Mouse (Mus musculus): ENCODE results near the gene Kdm5b. TPM values are rescaled to one million over a fixed set of nuclear protein-coding genes. Genes with fewer than 3 reads are reported as not detected.

Kdm5b gene
- polyA plus RNA-seq, 1 experiment from 2014 or later = 98.2 TPM

DNA sequence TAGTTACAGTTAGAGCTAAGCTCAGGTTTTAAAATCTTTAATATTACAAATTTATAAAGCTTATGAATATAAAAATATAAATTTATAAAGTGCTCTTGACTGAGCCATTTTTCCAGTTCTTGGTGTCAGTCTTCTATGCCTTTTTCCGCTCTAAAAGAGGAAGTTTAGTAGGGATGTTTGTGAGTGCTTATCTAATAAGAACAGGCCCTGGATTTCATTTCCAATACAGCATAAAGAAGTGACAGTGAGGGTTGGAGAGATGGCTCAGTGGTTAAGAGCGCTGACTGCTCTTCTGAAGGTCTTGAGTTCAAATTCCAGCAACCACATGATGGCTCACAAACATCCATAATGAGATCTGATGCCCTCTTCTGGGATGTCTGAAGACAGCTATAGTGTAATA is 46.4 kb downstream of the Kdm5b start:
- Histone ChIP-seq H3K9me3 (no peaks in the 10 kb centered on the region), H3K27ac (no peak overlapping the region), H3K4me2 (no peak overlapping the region), H3K4me1 (no peaks in the 10 kb centered on the region), H3K27me3 (no peaks in the 10 kb centered on the region), H3K4me3 (replicated peaks) (no peak overlapping the region), H3K36me3 (replicated peaks) (peaks cover 80% of the 10 kb centered on the region), H3K9ac (no peak overlapping the region)
- no peak for ATAC-seq (ENCODE audit: low FRiP score)
- 97% methylated on average over 2 of the region's 2 CpGs for WGBS

DNA sequence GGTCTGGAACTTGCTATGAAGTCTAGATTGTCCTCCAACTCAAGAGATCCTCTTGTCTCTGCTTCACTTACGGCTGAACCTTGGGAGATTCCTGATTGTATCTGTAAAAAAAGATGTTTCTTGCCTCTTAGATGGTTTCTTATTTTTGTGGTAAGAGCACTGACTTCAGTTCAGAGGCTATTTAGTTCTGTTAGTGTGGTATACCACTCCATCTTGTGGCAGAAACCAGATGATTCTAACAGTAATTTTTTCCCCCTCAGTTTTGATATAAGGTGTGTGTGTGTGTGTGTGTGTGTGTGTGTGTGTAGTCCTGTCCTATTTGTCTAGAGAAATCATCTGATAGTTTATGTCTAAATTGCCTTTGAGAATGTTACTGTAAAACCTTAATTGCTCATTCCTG is 47.3 kb downstream of the Kdm5b start:
- Histone ChIP-seq H3K9ac (no peak overlapping the region), H3K4me3 (replicated peaks) (no peak overlapping the region), H3K9me3 (no peaks in the 10 kb centered on the region), H3K4me1 (no peaks in the 10 kb centered on the region), H3K36me3 (replicated peaks) (peaks cover 77% of the 10 kb centered on the region), H3K27me3 (no peaks in the 10 kb centered on the region), H3K4me2 (no peak overlapping the region), H3K27ac (no peak overlapping the region)
- no peak for ATAC-seq (ENCODE audit: low FRiP score)
- 90% methylated on average over 1 of the region's 1 CpGs for WGBS

DNA sequence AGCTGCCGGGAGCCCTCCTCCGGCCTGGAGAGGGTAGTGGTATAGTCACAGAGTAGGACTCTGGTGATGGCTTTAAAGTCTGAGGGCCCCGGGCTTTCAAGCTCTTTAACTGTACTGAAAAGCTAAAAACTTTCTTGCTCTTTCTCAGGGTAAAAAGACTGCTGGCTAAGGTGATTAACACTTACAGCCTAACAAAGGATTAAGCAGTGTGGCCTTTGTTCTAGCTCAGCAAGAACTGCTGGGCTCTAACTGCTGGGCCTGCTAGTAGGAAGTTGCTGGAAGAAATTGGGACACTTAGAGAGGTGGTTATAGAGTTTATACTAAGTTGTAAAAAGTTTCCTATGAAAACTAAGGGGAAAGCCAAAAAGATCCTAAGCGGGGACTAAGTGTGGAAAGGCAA is 49.2 kb downstream of the Kdm5b start:
- WGBS = 40% methylated on average over 4 of the region's 4 CpGs

DNA sequence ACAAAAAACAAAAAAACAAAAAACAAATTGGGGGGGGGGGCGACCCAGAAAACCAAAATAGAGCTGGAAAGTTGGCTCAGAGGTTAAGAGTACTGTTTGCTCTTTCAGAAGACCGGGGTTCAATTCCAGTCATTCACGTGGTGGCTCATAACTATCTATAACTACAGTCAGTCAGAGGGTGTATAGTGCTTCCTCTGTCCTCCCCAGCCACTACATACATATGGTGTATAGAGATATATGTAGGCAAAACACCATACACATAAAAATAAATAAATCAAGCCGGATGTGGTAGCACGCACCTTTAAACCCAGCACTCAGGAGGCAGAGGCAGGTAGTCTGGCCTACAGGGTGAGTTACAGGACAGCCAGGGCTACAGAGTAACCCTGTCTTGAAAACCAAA is 54.6 kb downstream of the Kdm5b start:
- H3K27me3 ChIP-seq = no peaks in the 10 kb centered on the region
- peaks cover 70% of the 10 kb centered on the region for H3K36me3 ChIP-seq (replicated peaks)
- H3K27ac ChIP-seq = no peak overlapping the region
- no peaks in the 10 kb centered on the region for H3K9me3 ChIP-seq
- no peak for ATAC-seq (ENCODE audit: low FRiP score)
- no peaks in the 10 kb centered on the region for H3K4me1 ChIP-seq
- no peak overlapping the region for H3K4me3 ChIP-seq (replicated peaks)
- 95% methylated on average over 5 of the region's 5 CpGs for WGBS
- no peak overlapping the region for H3K9ac ChIP-seq
- H3K4me2 ChIP-seq = no peak overlapping the region

More for the DNA sequence above, 49.2 kb downstream of the Kdm5b start:
- Histone ChIP-seq H3K9me3 (no peaks in the 10 kb centered on the region), H3K4me3 (replicated peaks) (no peak overlapping the region), H3K4me2 (no peak overlapping the region), H3K9ac (no peak overlapping the region), H3K27ac (no peak overlapping the region), H3K27me3 (no peaks in the 10 kb centered on the region), H3K36me3 (replicated peaks) (peaks cover 78% of the 10 kb centered on the region), H3K4me1 (no peaks in the 10 kb centered on the region)
- ATAC-seq (ENCODE audit: low FRiP score) = no peak

DNA sequence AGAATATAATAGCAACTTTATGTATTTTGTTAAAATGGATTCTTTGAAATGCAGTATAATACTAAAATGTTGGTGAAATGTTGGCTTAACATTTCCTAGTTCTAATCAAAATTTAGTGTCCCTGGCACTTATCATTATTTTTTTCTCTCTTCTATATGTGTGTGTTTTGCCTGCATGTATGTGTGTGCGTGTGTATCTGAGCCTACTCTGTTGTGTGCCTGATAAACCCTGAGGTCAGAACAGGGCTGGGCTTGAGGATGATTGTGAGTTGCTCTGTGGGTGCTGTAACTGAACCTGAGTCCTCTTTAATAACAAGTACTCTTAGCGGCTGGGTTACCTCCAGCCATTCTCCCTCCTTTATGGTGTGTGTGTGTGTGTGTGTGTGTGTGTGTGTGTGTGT is 55.0 kb downstream of the Kdm5b start:
- Histone ChIP-seq H3K27ac (no peak overlapping the region), H3K9me3 (no peaks in the 10 kb centered on the region), H3K4me1 (no peaks in the 10 kb centered on the region), H3K4me2 (no peak overlapping the region), H3K4me3 (replicated peaks) (no peak overlapping the region), H3K36me3 (replicated peaks) (peaks cover 75% of the 10 kb centered on the region), H3K27me3 (no peaks in the 10 kb centered on the region), H3K9ac (no peak overlapping the region)
- no peak for ATAC-seq (ENCODE audit: low FRiP score)
- 91% methylated on average over 2 of the region's 2 CpGs for WGBS

DNA sequence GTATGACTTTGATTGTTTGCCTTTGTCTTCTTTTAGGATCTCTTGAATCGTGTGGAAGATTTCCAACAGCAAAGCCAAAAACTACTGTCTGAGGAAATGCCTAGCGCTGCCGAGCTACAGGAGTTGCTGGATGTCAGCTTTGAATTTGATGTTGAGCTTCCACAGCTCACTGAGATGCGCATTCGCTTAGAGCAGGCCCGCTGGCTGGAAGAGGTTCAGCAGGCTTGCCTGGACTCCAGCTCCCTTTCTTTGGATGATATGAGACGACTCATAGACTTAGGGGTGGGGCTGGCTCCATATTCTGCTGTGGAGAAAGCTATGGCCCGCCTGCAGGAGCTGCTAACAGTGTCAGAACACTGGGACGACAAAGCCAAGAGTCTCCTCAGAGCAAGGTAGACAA is 57.7 kb downstream of the Kdm5b start:
- peaks cover 82% of the 10 kb centered on the region for H3K36me3 ChIP-seq (replicated peaks)
- no peak overlapping the region for H3K9ac ChIP-seq
- ATAC-seq (ENCODE audit: low FRiP score) = no peak
- WGBS = 89% methylated on average over 9 of the region's 9 CpGs
- H3K4me1 ChIP-seq = no peaks in the 10 kb centered on the region
- no peak overlapping the region for H3K4me2 ChIP-seq
- H3K4me3 ChIP-seq (replicated peaks) = no peak overlapping the region
- H3K27me3 ChIP-seq = no peaks in the 10 kb centered on the region
- H3K9me3 ChIP-seq = no peaks in the 10 kb centered on the region
- H3K27ac ChIP-seq = no peak overlapping the region

DNA sequence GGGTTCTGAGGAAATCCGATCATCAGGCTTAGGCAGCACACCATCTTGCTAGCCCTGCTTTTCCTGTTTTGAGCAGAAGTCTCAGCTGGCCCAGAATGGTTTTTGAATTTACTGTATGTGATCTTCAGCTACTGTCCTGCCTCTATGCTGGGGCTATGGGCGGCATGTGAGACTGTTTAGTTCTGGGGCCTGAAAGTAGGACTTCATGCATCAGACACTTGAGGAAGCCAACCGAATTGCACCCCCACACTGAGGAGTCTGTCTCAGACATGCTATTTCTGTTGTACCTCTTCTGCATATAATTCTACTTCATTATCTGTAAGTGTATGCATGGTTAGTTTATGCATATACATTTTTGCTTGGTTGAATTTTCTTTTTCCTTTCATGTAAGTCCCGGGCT is 65.4 kb downstream of the Kdm5b start:
- Histone ChIP-seq H3K4me2 (no peak overlapping the region), H3K4me1 (no peaks in the 10 kb centered on the region), H3K27ac (no peak overlapping the region), H3K9ac (no peak overlapping the region), H3K4me3 (replicated peaks) (no peak overlapping the region), H3K27me3 (no peaks in the 10 kb centered on the region), H3K36me3 (replicated peaks) (peaks cover 94% of the 10 kb centered on the region), H3K9me3 (no peaks in the 10 kb centered on the region)
- no peak for ATAC-seq (ENCODE audit: low FRiP score)
- 91% methylated on average over 4 of the region's 4 CpGs for WGBS

DNA sequence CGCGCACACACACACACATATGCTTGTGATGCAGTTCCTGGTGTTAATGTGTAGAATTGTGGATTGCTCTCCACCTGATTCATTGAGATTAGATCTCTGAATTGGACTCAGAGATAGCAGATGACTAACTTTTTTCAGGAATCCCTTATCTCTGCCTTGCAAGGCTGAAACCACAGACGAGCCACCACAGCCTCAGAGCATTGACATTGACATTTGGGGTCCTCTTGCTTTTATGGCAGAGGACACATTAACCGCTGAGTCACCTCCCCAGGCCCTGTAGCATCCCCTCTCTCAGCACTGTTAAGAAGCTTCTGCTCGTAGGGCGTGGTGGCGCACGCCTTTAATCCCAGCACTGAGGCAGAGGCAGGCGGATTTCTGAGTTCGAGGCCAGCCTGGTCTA is 69.5 kb downstream of the Kdm5b start:
- Histone ChIP-seq H3K27ac (no peak overlapping the region), H3K4me3 (replicated peaks) (no peak overlapping the region), H3K4me1 (no peaks in the 10 kb centered on the region), H3K27me3 (no peaks in the 10 kb centered on the region), H3K4me2 (no peak overlapping the region), H3K36me3 (replicated peaks) (peaks cover 96% of the 10 kb centered on the region), H3K9ac (no peak overlapping the region), H3K9me3 (no peaks in the 10 kb centered on the region)
- WGBS = 95% methylated on average over 10 of the region's 10 CpGs
- ATAC-seq (ENCODE audit: low FRiP score) = no peak

DNA sequence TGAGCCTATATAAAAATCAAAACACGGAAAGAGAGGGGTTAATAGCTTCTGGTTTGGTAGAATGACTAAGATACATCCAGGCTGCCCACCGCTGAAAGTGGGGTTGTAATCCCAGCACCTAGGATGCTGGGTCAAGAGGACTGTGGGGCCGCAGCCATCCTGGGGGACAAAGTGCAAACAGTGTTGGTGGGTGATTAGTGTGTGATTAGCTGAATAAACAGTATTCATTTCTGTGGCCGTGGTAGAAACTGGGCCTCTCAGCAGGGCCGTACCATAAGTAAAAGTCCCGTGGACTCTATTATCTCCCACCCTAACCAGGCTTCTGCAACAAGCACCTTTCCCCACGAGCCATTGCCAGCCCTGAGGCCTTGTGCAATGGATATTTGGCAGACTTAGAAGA is 74.3 kb downstream of the Kdm5b start:
- WGBS = 75% methylated on average over 7 of the region's 7 CpGs
- Histone ChIP-seq H3K4me1 (0 out of 2 replicates have a peak, but pooled peaks cover 3% of the 10 kb centered on the region), H3K36me3 (replicated peaks) (peaks cover 57% of the 10 kb centered on the region), H3K27me3 (no peaks in the 10 kb centered on the region), H3K9ac (no peak overlapping the region), H3K4me2 (no peak overlapping the region), H3K4me3 (replicated peaks) (no peak overlapping the region), H3K27ac (no peak overlapping the region), H3K9me3 (no peaks in the 10 kb centered on the region)
- no peak for ATAC-seq (ENCODE audit: low FRiP score)

DNA sequence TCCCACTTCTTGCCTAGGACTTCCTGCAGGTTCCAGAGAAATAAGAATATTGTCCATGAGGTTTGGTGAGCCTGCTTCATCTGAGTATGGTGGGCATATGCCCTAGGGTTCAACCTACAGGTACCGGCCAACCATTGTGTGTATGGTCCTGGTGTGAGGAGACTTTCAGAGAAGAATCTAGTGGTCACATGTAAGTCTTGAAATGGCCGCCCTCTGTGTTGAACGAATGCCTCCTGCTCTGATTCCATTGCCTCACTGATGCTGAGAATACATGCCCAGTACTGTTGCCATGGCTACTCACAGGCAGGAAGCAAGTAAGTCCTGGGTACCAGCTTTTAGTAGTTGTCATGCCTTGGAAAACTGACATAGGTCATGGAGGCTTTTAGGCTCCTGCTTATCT is 76.3 kb downstream of the Kdm5b start:
- no peak overlapping the region for H3K4me2 ChIP-seq
- H3K27me3 ChIP-seq = no peaks in the 10 kb centered on the region
- peaks cover 37% of the 10 kb centered on the region for H3K36me3 ChIP-seq (replicated peaks)
- H3K4me1 ChIP-seq = 0 out of 2 replicates have a peak, but pooled peaks cover 3% of the 10 kb centered on the region
- no peak overlapping the region for H3K27ac ChIP-seq
- WGBS = 78% methylated on average over 3 of the region's 3 CpGs
- H3K9me3 ChIP-seq = no peaks in the 10 kb centered on the region
- H3K4me3 ChIP-seq (replicated peaks) = no peak overlapping the region
- peak; percentile 59 for ATAC-seq (ENCODE audit: low FRiP score)
- H3K9ac ChIP-seq = no peak overlapping the region

DNA sequence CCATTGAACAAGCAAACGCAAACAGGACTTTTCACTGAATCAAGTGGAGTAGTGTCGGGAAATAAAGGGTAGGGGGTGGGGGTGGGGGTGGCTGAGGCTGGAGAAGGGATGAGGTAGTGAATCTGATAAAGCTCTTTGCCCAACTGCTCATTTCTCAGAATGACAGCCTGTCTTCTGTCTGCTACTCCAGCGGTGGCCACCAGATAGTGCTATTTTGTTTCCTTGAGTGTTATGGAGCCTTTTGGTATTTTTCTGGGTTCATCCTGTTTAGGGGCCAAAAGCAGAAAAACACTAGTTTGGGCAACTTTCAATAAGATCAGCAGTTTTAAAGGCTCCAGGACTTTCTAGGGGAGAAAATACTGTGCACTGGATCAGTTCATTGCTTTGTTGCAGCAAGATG is 76.7 kb downstream of the Kdm5b start:
- peak; percentile 14; the same call in 1 of the 2 replicates for ATAC-seq (ENCODE audit: low FRiP score)
- Histone ChIP-seq H3K27ac (no peak overlapping the region), H3K9ac (no peak overlapping the region), H3K36me3 (replicated peaks) (peaks cover 33% of the 10 kb centered on the region), H3K4me3 (replicated peaks) (no peak overlapping the region), H3K4me2 (no peak overlapping the region), H3K9me3 (no peaks in the 10 kb centered on the region), H3K27me3 (peaks cover 2% of the 10 kb centered on the region), H3K4me1 (0 out of 2 replicates have a peak, but pooled peaks cover 3% of the 10 kb centered on the region)
- 10% methylated on average over 3 of the region's 3 CpGs for WGBS

DNA sequence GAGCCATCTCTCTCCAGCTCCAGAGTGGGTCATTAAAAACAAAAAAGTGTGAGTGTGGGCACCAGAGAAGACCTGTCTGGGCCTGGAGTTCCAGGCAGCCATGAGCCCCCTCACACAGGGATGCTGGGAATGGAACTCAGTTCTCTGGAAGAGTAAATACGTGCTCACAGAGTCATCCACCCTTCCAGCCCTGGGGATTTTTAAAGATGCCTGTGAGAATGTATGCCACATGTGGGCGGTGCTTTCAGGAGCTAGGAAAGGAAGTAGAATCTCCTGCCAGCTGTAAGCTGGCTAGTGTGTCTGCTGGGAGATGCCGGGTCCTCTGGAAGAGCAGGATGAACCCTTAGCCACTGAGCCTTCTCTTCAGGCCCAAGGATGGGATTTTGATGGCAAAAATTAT is 78.1 kb downstream of the Kdm5b start:
- Histone ChIP-seq H3K4me1 (0 out of 2 replicates have a peak, but pooled peaks cover 10% of the 10 kb centered on the region), H3K9ac (no peak overlapping the region), H3K4me2 (no peak overlapping the region), H3K4me3 (replicated peaks) (no peak overlapping the region), H3K27me3 (peaks cover 14% of the 10 kb centered on the region), H3K27ac (no peak overlapping the region), H3K36me3 (replicated peaks) (peaks cover 20% of the 10 kb centered on the region), H3K9me3 (no peaks in the 10 kb centered on the region)
- 54% methylated on average over 3 of the region's 3 CpGs for WGBS
- ATAC-seq (ENCODE audit: low FRiP score) = no peak

DNA sequence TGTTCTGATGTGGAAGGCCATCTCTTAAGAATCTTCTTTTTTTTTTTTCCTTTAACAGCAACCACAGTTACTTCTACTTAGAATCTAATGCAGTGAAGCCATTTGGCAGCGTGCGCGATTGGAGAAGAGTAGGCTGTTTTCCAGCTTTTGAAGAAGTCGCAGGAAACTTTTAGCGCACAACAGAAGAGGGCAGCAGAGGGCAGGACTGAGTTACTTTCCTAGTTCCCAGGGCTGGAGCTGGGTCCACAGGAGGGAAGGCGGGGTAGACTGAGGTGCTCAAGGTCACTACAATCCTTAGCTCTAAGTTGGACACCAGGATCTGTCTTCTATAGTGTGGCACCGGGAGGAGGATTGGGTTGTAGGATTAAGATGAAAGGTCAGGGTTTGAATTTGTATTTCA is 78.6 kb downstream of the Kdm5b start:
- H3K4me3 ChIP-seq (replicated peaks) = no peak overlapping the region
- H3K27ac ChIP-seq = no peak overlapping the region
- no peak overlapping the region for H3K9ac ChIP-seq
- ATAC-seq (ENCODE audit: low FRiP score) = no peak
- H3K36me3 ChIP-seq (replicated peaks) = peaks cover 15% of the 10 kb centered on the region
- H3K4me1 ChIP-seq = 0 out of 2 replicates have a peak, but pooled peaks cover 10% of the 10 kb centered on the region
- H3K9me3 ChIP-seq = no peaks in the 10 kb centered on the region
- peaks cover 17% of the 10 kb centered on the region for H3K27me3 ChIP-seq
- 29% methylated on average over 7 of the region's 7 CpGs for WGBS
- H3K4me2 ChIP-seq = no peak overlapping the region
